Mouse (Mus musculus) embryonic facial prominence, embryonic 11.5 days (tissue): ENCODE results near the gene Ccdc17. TPM values are rescaled to one million over a fixed set of nuclear protein-coding genes. Genes with fewer than 3 reads are reported as not detected.

Experiments
- ATAC-seq: fragments of 200-750 bp; cut with Nextera tagmentation; replicated peaks from 2 replicates; pipeline ENCODE4 v1.8.0; 2017; ENCODE audit warnings: low read depth; ENCODE audit not compliant: insufficient number of reproducible peaks, low FRiP score, low TSS enrichment
- DNase-seq: peaks from one replicate; pipeline ENCODE4 v3.0.0-alpha.2; 2015; ENCODE audit warnings: low spot score
- H3K27ac ChIP-seq: fragments of 300-500 bp; sonication (generic); replicated peaks from 2 replicates; pipeline ENCODE4 v1.5.1; 2014; ENCODE audit warnings: mild to moderate bottlenecking, low read depth, low read length, control low read depth
- H3K27me3 ChIP-seq: fragments of 300-500 bp; sonication (generic); 2 replicates; pipeline ENCODE4 v1.6.1; 2014; ENCODE audit warnings: mild to moderate bottlenecking, low read length, moderate library complexity, mixed read lengths; ENCODE audit not compliant: control insufficient read depth, insufficient read depth
- H3K36me3 ChIP-seq: fragments of 300-500 bp; sonication (generic); replicated peaks from 2 replicates; pipeline ENCODE4 v1.6.1; 2014; ENCODE audit warnings: low read depth, mild to moderate bottlenecking, low read length, moderate library complexity, mixed read lengths; ENCODE audit not compliant: control insufficient read depth, insufficient read depth
- H3K4me1 ChIP-seq: fragments of 300-500 bp; sonication (generic); 2 replicates; pipeline ENCODE4 v1.6.1; 2014; ENCODE audit warnings: low read length, mixed read lengths; ENCODE audit not compliant: control insufficient read depth, insufficient read depth
- H3K4me2 ChIP-seq: fragments of 300-500 bp; sonication (generic); 2 replicates; pipeline ENCODE4 v1.6.1; 2014; ENCODE audit warnings: low read depth, mild to moderate bottlenecking, control low read depth, low read length, moderate library complexity
- H3K4me3 ChIP-seq: fragments of 300-500 bp; sonication (generic); 2 replicates; pipeline ENCODE4 v1.5.1; 2014; ENCODE audit warnings: low read depth, low read length, control low read depth
- H3K9ac ChIP-seq: fragments of 300-500 bp; sonication (generic); replicated peaks from 2 replicates; pipeline ENCODE4 v1.6.1; 2014; ENCODE audit warnings: mild to moderate bottlenecking, control low read depth, low read length
- H3K9me3 ChIP-seq: fragments of 300-500 bp; sonication (generic); replicated peaks from 2 replicates; pipeline ENCODE4 v1.6.1; 2016; ENCODE audit warnings: mild to moderate bottlenecking, low read length, inconsistent platforms, mixed read lengths; ENCODE audit not compliant: control insufficient read depth
- WGBS: fragments of 180-500 bp; shearing (Covaris S2); extraction: QIAGEN DNeasy Blood & Tissue Kit; methylation state at CpG from one replicate; pipeline ENCODE4 v1.1.7; 2014; 5-methylcytosine and 5-hydroxymethylcytosine counted together
- polyA plus RNA-seq: library from polyadenylated mRNA; unstranded; fragments of >200 nt; fragmentation: Nextera tagmentation; extraction: Ambion mirVana; gene quantifications from 2 replicates; pipeline ENCODE4 v1.2.1, GENCODE M21; 2014

Ccdc17 gene
- 1.4 and 2.1 TPM in 2 replicates for polyA plus RNA-seq

DNA sequence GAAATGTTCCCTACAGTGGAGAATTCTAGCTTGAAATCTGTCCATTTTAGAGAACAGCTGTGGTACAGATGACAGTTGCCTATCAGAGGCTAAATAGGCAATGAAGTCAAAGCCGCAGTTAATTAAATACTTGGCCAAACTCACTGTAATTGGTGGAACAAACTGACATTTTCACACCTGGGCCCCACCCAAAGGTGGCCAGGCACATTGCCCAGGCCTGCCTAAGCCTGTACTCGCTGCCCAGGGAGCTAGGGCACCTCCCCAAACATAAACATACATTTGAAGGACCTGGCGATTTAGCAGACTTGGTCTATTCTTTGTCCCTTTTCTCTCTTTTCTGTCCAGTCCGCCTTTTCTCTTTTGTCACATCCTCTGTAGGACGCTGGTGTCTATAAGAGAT is at the start of gene Ccdc17:
Gene Ccdc17 (plus strand): TSS at position 276 of the 400 bp plus-strand sequence.
- DNase-seq (no peak), ATAC-seq (no peak)
- no peaks in the 10 kb centered on the region for H3K9me3 ChIP-seq
- WGBS = 23% methylated on average over 5 of the region's 5 CpGs
- H3K36me3 ChIP-seq = peaks cover 3% of the 10 kb centered on the region
- no peaks in the 10 kb centered on the region for H3K27me3 ChIP-seq
- H3K9ac ChIP-seq = peak within 1 kb of the TSS; percentile 69
- H3K4me2 ChIP-seq = peak within 1 kb of the TSS; percentile 84
- no peaks in the 10 kb centered on the region for H3K4me1 ChIP-seq
- H3K4me3 ChIP-seq = peak within 1 kb of the TSS; percentile 59
- H3K27ac ChIP-seq = no peak within 1 kb of the TSS

GRCm38 (mm10) chr4:116550432-116550831 is 46.0 kb upstream of the Ccdc17 start:
- Histone ChIP-seq H3K9me3 (no peaks in the 10 kb centered on the region), H3K4me3 (no peak overlapping the region), H3K9ac (no peak overlapping the region), H3K4me1 (no peaks in the 10 kb centered on the region), H3K36me3 (no peaks in the 10 kb centered on the region), H3K27ac (no peak overlapping the region), H3K4me2 (no peak overlapping the region), H3K27me3 (no peaks in the 10 kb centered on the region)
- ATAC-seq (no peak), DNase-seq (no peak)
- 88% methylated on average over 1 of the region's 1 CpGs for WGBS

- Histone ChIP-seq H3K9ac (no peak overlapping the region), H3K36me3 (no peaks in the 10 kb centered on the region), H3K27me3 (no peaks in the 10 kb centered on the region), H3K27ac (no peak overlapping the region), H3K4me2 (no peak overlapping the region), H3K4me1 (no peaks in the 10 kb centered on the region), H3K9me3 (no peaks in the 10 kb centered on the region), H3K4me3 (no peak overlapping the region)
- WGBS = 90% methylated on average over 3 of the region's 3 CpGs
- ATAC-seq (no peak), DNase-seq (no peak)
Measured at GRCm38 (mm10) chr4:116553035-116553434, 43.4 kb upstream of the Ccdc17 start.

- ATAC-seq (no peak), DNase-seq (peak; percentile 90)
- H3K36me3 ChIP-seq = no peaks in the 10 kb centered on the region
- WGBS = 5% methylated on average over 23 of the region's 23 CpGs
- H3K4me3 ChIP-seq = peak within 1 kb of the TSS; percentile 80
- no peaks in the 10 kb centered on the region for H3K4me1 ChIP-seq
- H3K27ac ChIP-seq = 0 out of 2 replicates have a peak within 1 kb of the TSS, but pooled peaks have one; percentile 16
- no peaks in the 10 kb centered on the region for H3K9me3 ChIP-seq
- no peaks in the 10 kb centered on the region for H3K27me3 ChIP-seq
- H3K9ac ChIP-seq = peak within 1 kb of the TSS; percentile 71
- peak within 1 kb of the TSS; percentile 69 for H3K4me2 ChIP-seq
Measured at GRCm38 (mm10) chr4:116555413-116556300, 40.8 kb upstream of the Ccdc17 start, which contains the start of gene Tmem69. TSS of gene Tmem69 (minus strand) at chr4:116555936.

- H3K27me3 ChIP-seq = no peaks in the 10 kb centered on the region
- WGBS = under 1% methylated on average over 28 of the region's 28 CpGs
- H3K4me3 ChIP-seq = peak overlapping the region; percentile 80
- H3K9ac ChIP-seq = peak overlapping the region; percentile 71
- H3K27ac ChIP-seq = peak overlapping the region; percentile 81
- DNase-seq = peak; percentile 95
- no peaks in the 10 kb centered on the region for H3K4me1 ChIP-seq
- no peaks in the 10 kb centered on the region for H3K36me3 ChIP-seq
- ATAC-seq = peak; percentile 94
- no peaks in the 10 kb centered on the region for H3K9me3 ChIP-seq
- peak overlapping the region; percentile 69 for H3K4me2 ChIP-seq
Measured at GRCm38 (mm10) chr4:116556561-116557305, 39.7 kb upstream of the Ccdc17 start.

GRCm38 (mm10) chr4:116557306-116558121 is 38.9 kb upstream of the Ccdc17 start, which contains the start of gene Gpbp1l1:
TSS of gene Gpbp1l1 (plus strand) at chr4:116557658.
- H3K4me3 ChIP-seq = peak within 1 kb of the TSS; percentile 80
- peak within 1 kb of the TSS; percentile 86 for H3K27ac ChIP-seq
- no peaks in the 10 kb centered on the region for H3K9me3 ChIP-seq
- DNase-seq (peak; percentile 97), ATAC-seq (peak; percentile 95)
- H3K9ac ChIP-seq = peak within 1 kb of the TSS; percentile 84
- H3K4me2 ChIP-seq = peak within 1 kb of the TSS; percentile 69
- H3K27me3 ChIP-seq = no peaks in the 10 kb centered on the region
- H3K4me1 ChIP-seq = no peaks in the 10 kb centered on the region
- no peaks in the 10 kb centered on the region for H3K36me3 ChIP-seq
- under 1% methylated on average over 69 of the region's 78 CpGs for WGBS

DNA sequence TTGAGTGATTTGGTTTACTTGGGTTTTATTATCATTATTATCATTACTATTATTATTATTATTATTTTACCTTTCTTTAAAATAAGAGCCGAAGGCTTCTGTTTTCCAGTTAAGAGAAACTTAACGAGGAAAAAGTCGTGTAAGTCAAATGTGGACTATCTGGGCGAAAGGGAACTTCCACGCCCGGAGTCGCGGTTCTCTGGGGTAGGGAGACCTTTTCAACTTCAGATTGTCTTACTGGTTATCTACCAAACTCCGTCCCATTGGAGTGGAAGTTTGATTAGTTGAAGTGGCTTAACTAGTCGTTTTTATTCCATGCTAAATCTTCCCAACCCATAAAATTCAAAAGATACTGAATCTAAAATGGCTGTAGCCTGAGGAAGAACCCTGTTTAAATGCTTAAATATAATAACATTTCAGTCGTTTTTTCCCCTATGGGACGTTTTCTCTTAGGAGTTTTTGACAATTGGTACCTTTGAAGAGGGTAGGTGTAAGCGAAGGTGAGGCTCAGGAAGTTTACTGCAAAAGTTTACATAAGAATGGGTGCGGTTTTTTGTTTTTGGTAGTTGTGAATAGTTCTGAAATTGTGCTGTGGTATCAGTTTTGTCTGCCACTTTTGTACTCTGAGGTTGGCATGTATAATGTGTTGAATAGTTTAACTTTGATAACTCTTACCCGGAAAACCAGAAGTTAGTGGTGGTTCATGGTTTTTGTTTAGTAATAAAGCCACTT is 38.1 kb upstream of the Ccdc17 start:
- peak overlapping the region; percentile 84 for H3K9ac ChIP-seq
- no peaks in the 10 kb centered on the region for H3K4me1 ChIP-seq
- no peak overlapping the region; the same call in 1 of the 2 replicates for H3K27ac ChIP-seq
- no peaks in the 10 kb centered on the region for H3K9me3 ChIP-seq
- H3K27me3 ChIP-seq = no peaks in the 10 kb centered on the region
- no peaks in the 10 kb centered on the region for H3K36me3 ChIP-seq
- WGBS = 7% methylated on average over 15 of the region's 15 CpGs
- H3K4me2 ChIP-seq = peak overlapping the region; percentile 68
- H3K4me3 ChIP-seq = peak overlapping the region; percentile 80
- DNase-seq (peak; percentile 11), ATAC-seq (no peak)
